Mouse (Mus musculus): Measurements from ENCODE around the gene Thbs3.

DNA sequence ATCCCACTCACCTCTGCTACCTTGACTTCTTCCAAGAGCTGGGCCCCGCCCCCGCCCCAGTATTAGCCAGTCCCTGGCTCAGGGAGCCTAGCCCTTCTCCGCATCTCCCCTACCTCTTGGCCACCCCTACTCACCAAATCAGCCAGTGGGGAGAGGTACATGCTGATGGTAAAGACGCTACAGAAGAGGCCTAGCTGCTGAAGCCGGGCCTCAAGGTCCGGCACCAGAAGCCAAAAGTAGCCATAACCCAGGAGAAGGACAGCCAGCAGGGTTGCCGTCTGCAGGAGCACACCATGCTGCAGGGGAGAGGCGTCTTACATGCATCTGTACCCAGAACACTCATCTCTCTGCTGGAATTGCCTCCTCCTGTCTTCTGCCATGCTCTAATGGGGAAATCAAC, 53.9 kb downstream of the Thbs3 start:
- no peak for TF ChIP-seq CTCF (IDR thresholded peaks at IDR 0.05; ENCODE audit: insufficient read depth, low read length)
- no peak for TF ChIP-seq POLR2A (IDR thresholded peaks at IDR 0.05; ENCODE audit: borderline replicate concordance, extremely low read depth, low read depth, low read length)

Data from lung, adult 2 months (tissue).